Mouse (Mus musculus) kidney, adult 2 months (tissue): ENCODE measurements at regions not wholly inside any gene's neighbourhood (a gene's known extent, or its start where the extent isn't known, plus 50 kb on each side); places are given as distances from the start of the nearest gene placed in this dataset.

Experiments used
- CTCF ChIP-seq: fragments of 200-500 bp; conservative IDR thresholded peaks from 2 replicates; pipeline ENCODE4 v1.5.1; 2011; ENCODE audit warnings: low read depth, mild to moderate bottlenecking, control low read depth, low read length, moderate library complexity, mixed read lengths; ENCODE audit not compliant: insufficient read depth, insufficient read length
- POLR2A ChIP-seq: fragments of 200-500 bp; IDR thresholded peaks from one replicate; pipeline ENCODE4 v1.6.1; 2011; ENCODE audit warnings: low read depth, low read length, control low read depth

DNA sequence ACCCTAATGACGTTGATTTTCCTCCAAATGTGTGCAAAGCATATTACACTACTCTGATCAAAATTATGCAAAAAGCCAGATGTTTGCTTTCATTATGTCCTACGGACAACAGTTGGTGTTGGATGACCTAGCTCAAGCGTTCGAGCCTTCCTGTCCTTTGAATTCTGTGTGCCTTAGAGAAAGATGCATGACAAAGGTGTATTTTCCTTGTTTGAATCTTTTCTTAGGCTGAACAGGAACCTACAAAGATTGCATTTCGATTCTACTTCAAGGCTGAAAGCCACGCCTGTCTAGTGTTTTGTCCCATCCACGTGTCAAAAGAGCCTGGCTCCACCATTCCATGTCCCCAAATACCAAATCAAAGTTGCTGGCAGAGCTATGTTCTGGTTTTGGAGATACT is 116.5 kb upstream of the Creb1 start:
- TF ChIP-seq CTCF (no peak), POLR2A (no peak)
